Mouse (Mus musculus) hindbrain, embryonic 16.5 days (tissue): ENCODE measurements around the gene D17H6S53E. TPM values are rescaled to one million over a fixed set of nuclear protein-coding genes. Genes with fewer than 3 reads are reported as not detected.

Experiments used
- polyA plus RNA-seq: library from polyadenylated mRNA; unstranded; fragments of >200 nt; fragmentation: Nextera tagmentation; extraction: Ambion mirVana; gene quantifications from 2 replicates; pipeline ENCODE4 v1.2.1, GENCODE M21; 2015

Gene D17H6S53E
- polyA plus RNA-seq, 1 experiment from 2014 or later = 8.9 TPM

Other genes starting within 250 kb of the D17H6S53E start
- 9.2 and 9.6 TPM in 2 replicates for gene Zbtb12, start 246.9 kb upstream of the D17H6S53E start, polyA plus RNA-seq
- gene Gm20547, start 244.3 kb upstream of the D17H6S53E start, polyA plus RNA-seq = not detected in 2 replicates
- 1.8 and 2.8 TPM in 2 replicates for gene C2, start 228.1 kb upstream of the D17H6S53E start, polyA plus RNA-seq
- 81.9 and 95.3 TPM in 2 replicates for gene Ehmt2, start 227.9 kb upstream of the D17H6S53E start, polyA plus RNA-seq
- gene Slc44a4, start 211.9 kb upstream of the D17H6S53E start, polyA plus RNA-seq = 0.21 TPM in 1 of 2 replicates, not detected in the other
- gene Neu1, start 195.1 kb upstream of the D17H6S53E start, polyA plus RNA-seq = 41.7 and 42.1 TPM in 2 replicates
- 0.45 and 0.74 TPM in 2 replicates for gene Hspa1b, start 167.1 kb upstream of the D17H6S53E start, polyA plus RNA-seq
- gene Gm20481, start 156.5 kb upstream of the D17H6S53E start, polyA plus RNA-seq = not detected in 2 replicates
- gene Hspa1a, start 154.2 kb upstream of the D17H6S53E start, polyA plus RNA-seq = 15.3 and 18.1 TPM in 2 replicates
- gene Hspa1l, start 153.7 kb upstream of the D17H6S53E start, polyA plus RNA-seq = 1.4 and 1.6 TPM in 2 replicates
- gene Lsm2, start 144.5 kb upstream of the D17H6S53E start, polyA plus RNA-seq = 106 and 113 TPM in 2 replicates
- gene Vars, start 125.4 kb upstream of the D17H6S53E start, polyA plus RNA-seq = 50.7 and 61.7 TPM in 2 replicates
- 0.08 and 0.19 TPM in 2 replicates for gene Vwa7, start 109.8 kb upstream of the D17H6S53E start, polyA plus RNA-seq
- gene Sapcd1, start 98.4 kb upstream of the D17H6S53E start, polyA plus RNA-seq = 1.7 TPM in 2 replicates
- gene Msh5, start 79.6 kb upstream of the D17H6S53E start, polyA plus RNA-seq = 1.8 and 2.5 TPM in 2 replicates
- gene Clic1, start 76.4 kb upstream of the D17H6S53E start, polyA plus RNA-seq = 85.2 and 88.5 TPM in 2 replicates
- 338 and 363 TPM in 2 replicates for gene Ddah2, start 67.3 kb upstream of the D17H6S53E start, polyA plus RNA-seq
- not detected in 2 replicates for gene Ly6g6c, start 61.0 kb upstream of the D17H6S53E start, polyA plus RNA-seq
- gene Mpig6b, start 60.2 kb upstream of the D17H6S53E start, polyA plus RNA-seq = 0.13 and 0.21 TPM in 2 replicates
- 0.16 and 0.34 TPM in 2 replicates for gene Ly6g6e, start 49.5 kb upstream of the D17H6S53E start, polyA plus RNA-seq
- gene Ly6g6d, start 48.3 kb upstream of the D17H6S53E start, polyA plus RNA-seq = 0.68 and 1.0 TPM in 2 replicates
- gene Ly6g6f, start 40.8 kb upstream of the D17H6S53E start, polyA plus RNA-seq = 0.22 TPM in 1 of 2 replicates, not detected in the other
- gene Abhd16a, start 37.1 kb upstream of the D17H6S53E start, polyA plus RNA-seq = 113 and 115 TPM in 2 replicates
- not detected in 2 replicates for gene Ly6g5c, start 18.1 kb upstream of the D17H6S53E start, polyA plus RNA-seq
- gene Ly6g5b, start 10.9 kb upstream of the D17H6S53E start, polyA plus RNA-seq = 0.93 and 1.5 TPM in 2 replicates
- gene Gpank1, start 4.9 kb upstream of the D17H6S53E start, polyA plus RNA-seq = 20.7 and 23.7 TPM in 2 replicates
- gene Csnk2b, start 4.3 kb upstream of the D17H6S53E start, polyA plus RNA-seq = 319 and 346 TPM in 2 replicates
- gene Apom, start 5.7 kb downstream of the D17H6S53E start, polyA plus RNA-seq = not detected in 2 replicates
- gene Bag6, start 8.8 kb downstream of the D17H6S53E start, polyA plus RNA-seq = 50.9 and 65.2 TPM in 2 replicates
- gene Prrc2a, start 38.5 kb downstream of the D17H6S53E start, polyA plus RNA-seq = 138 and 153 TPM in 2 replicates
- gene Aif1, start 49.7 kb downstream of the D17H6S53E start, polyA plus RNA-seq = 5.6 and 10.1 TPM in 2 replicates
- 4.8 and 7.3 TPM in 2 replicates for gene Lst1, start 62.1 kb downstream of the D17H6S53E start, polyA plus RNA-seq
- gene Ltb, start 68.1 kb downstream of the D17H6S53E start, polyA plus RNA-seq = 1.1 and 1.2 TPM in 2 replicates
- not detected in 2 replicates for gene Tnf, start 75.6 kb downstream of the D17H6S53E start, polyA plus RNA-seq
- gene Lta, start 79.0 kb downstream of the D17H6S53E start, polyA plus RNA-seq = 0.37 and 0.80 TPM in 2 replicates
- 0.34 and 0.45 TPM in 2 replicates for gene Gm16181, start 94.5 kb downstream of the D17H6S53E start, polyA plus RNA-seq
- gene Atp6v1g2, start 107.3 kb downstream of the D17H6S53E start, polyA plus RNA-seq = 140 and 151 TPM in 2 replicates
- 9.8 and 10.1 TPM in 2 replicates for gene Nfkbil1, start 109.4 kb downstream of the D17H6S53E start, polyA plus RNA-seq
- 331 and 355 TPM in 2 replicates for gene Ddx39b, start 115.4 kb downstream of the D17H6S53E start, polyA plus RNA-seq
- 125 and 134 TPM in 2 replicates for gene H2-D1, start 136.4 kb downstream of the D17H6S53E start, polyA plus RNA-seq
- gene H2-Q1, start 194.0 kb downstream of the D17H6S53E start, polyA plus RNA-seq = 0.64 and 0.67 TPM in 2 replicates
- 3.7 and 6.3 TPM in 2 replicates for gene H2-Q2, start 215.9 kb downstream of the D17H6S53E start, polyA plus RNA-seq